Comparison of ENCODE assay signal across 14 mouse cellular contexts in genomic region chr3:157105580-157106264, GRCm38 (mm10).
DNase-seq lines count a peak whose midpoint lies in the region; ATAC-seq and TF ChIP-seq lines count a peak whose summit lies in the region.
"Had no signal": no experiment of that assay in that cellular context is flagged by ENCODE, and none has a peak within 500 bp of the region (broad histone marks: within the 10 kb centered on the region; RNA-seq: fewer than 3 reads in every experiment).

No protein-coding gene starts in this region.

- H3K9me3 ChIP-seq in heart, postnatal 0 days (replicated peaks; ENCODE audit: control insufficient read depth, low read length) = no peaks in the 10 kb centered on the region
- no peaks in the 10 kb centered on the region for H3K9me3 ChIP-seq in limb, embryonic 11.5 days (ENCODE audit: control insufficient read depth, low read length)
- no peaks in the 10 kb centered on the region for H3K9me3 ChIP-seq in limb, embryonic 10.5 days (replicated peaks)
- H3K9me3 ChIP-seq: forebrain, embryonic 13.5 days had no signal

- no peak for TF ChIP-seq CTCF in heart, postnatal 0 days (IDR thresholded peaks at IDR 0.05; ENCODE audit: low read depth)

- intact Hi-C loops in gastrocnemius, postnatal 14 days (cut with DNase I; ENCODE audit: low total_unique reads) = no loop called here

- no peaks in the 10 kb centered on the region for H3K36me3 ChIP-seq in heart, postnatal 0 days (replicated peaks; ENCODE audit: control insufficient read depth, insufficient read depth, low read length)
- H3K36me3 ChIP-seq in limb, embryonic 11.5 days (ENCODE audit: control insufficient read depth, insufficient read depth, low read length) = no peaks in the 10 kb centered on the region
- H3K36me3 ChIP-seq in limb, embryonic 10.5 days = no peaks in the 10 kb centered on the region
- H3K36me3 ChIP-seq: G1E had no signal

- H3K4me2 ChIP-seq in heart, postnatal 0 days (ENCODE audit: low read depth, low read length) = no peak overlapping the region
- H3K4me2 ChIP-seq in limb, embryonic 11.5 days (ENCODE audit: low read depth, severe bottlenecking) = no peak overlapping the region
- H3K4me2 ChIP-seq: forebrain, embryonic 13.5 days had no signal

- DNase-seq in heart, postnatal 0 days (ENCODE audit: low spot score) = peak; percentile 7
- no peak for DNase-seq in heart, adult 11 months
- no peak for DNase-seq in limb, embryonic 11.5 days (ENCODE audit: low spot score)
- DNase-seq in limb, embryonic 10.5 days (ENCODE audit: low spot score) = no peak
- peak; percentile 63 for DNase-seq in embryo, embryonic 11 days
- peak; percentile 74 for DNase-seq in hindlimb bud, embryonic 11.5 days (ENCODE audit: extremely low spot score, low read depth, low spot score)
- DNase-seq in cerebellum, adult 8-10 months = no peak
- DNase-seq in gastrocnemius, postnatal 14 days = no peak
- DNase-seq: cerebellum, adult 11 months; midbrain, embryonic 14.5 days; right cerebral cortex, postnatal 4 days had no signal

- no peak for TF ChIP-seq EP300 in heart, postnatal 0 days (IDR thresholded peaks at IDR 0.05; ENCODE audit: low read depth)

- H3K27ac ChIP-seq in heart, postnatal 0 days (ENCODE audit: low read depth) = no peak overlapping the region
- no peak overlapping the region for H3K27ac ChIP-seq in limb, embryonic 11.5 days (replicated peaks; ENCODE audit: low read depth, low read length)
- H3K27ac ChIP-seq in limb, embryonic 10.5 days = no peak overlapping the region
- H3K27ac ChIP-seq: forebrain, embryonic 13.5 days; liver, embryonic 14.5 days had no signal

- no peaks in the 10 kb centered on the region for H3K4me1 ChIP-seq in heart, postnatal 0 days (ENCODE audit: control insufficient read depth, insufficient read depth)
- no peaks in the 10 kb centered on the region for H3K4me1 ChIP-seq in limb, embryonic 11.5 days (ENCODE audit: control insufficient read depth, insufficient read depth, low read length)
- peaks cover 19% of the 10 kb centered on the region for H3K4me1 ChIP-seq in limb, embryonic 10.5 days
- H3K4me1 ChIP-seq: forebrain, embryonic 13.5 days had no signal

- no peak for ATAC-seq in heart, postnatal 0 days (ENCODE audit: insufficient read depth, low read depth)
- ATAC-seq in limb, embryonic 11.5 days (ENCODE audit: insufficient number of reproducible peaks, low FRiP score, low TSS enrichment, low read depth) = peak; percentile 58; the same call in 1 of the 2 replicates
- ATAC-seq: forebrain, embryonic 13.5 days had no signal

- no peaks in the 10 kb centered on the region for H3K27me3 ChIP-seq in heart, postnatal 0 days (ENCODE audit: control insufficient read depth, insufficient read depth, low read length)
- no peaks in the 10 kb centered on the region for H3K27me3 ChIP-seq in limb, embryonic 11.5 days (ENCODE audit: control insufficient read depth, insufficient read depth, low read length)
- peaks cover 16% of the 10 kb centered on the region; the same call in 1 of the 2 replicates for H3K27me3 ChIP-seq in limb, embryonic 10.5 days (ENCODE audit: low read depth, poor library complexity, severe bottlenecking)
- H3K27me3 ChIP-seq: forebrain, embryonic 13.5 days had no signal

- no peak overlapping the region for H3K9ac ChIP-seq in heart, postnatal 0 days (replicated peaks; ENCODE audit: low read depth, low read length)
- no peak overlapping the region for H3K9ac ChIP-seq in limb, embryonic 11.5 days (ENCODE audit: low read length)
- H3K9ac ChIP-seq: forebrain, embryonic 13.5 days; liver, embryonic 14.5 days had no signal

- H3K4me3 ChIP-seq in heart, postnatal 0 days (ENCODE audit: low read depth, low read length) = no peak overlapping the region
- H3K4me3 ChIP-seq in limb, embryonic 11.5 days (ENCODE audit: low read depth, low read length) = no peak overlapping the region
- no peak overlapping the region for H3K4me3 ChIP-seq in limb, embryonic 10.5 days
- H3K4me3 ChIP-seq: forebrain, embryonic 13.5 days had no signal

- WGBS in heart, postnatal 0 days = 50% methylated on average over 6 of the region's 6 CpGs
- WGBS in limb, embryonic 11.5 days = 15% methylated on average over 6 of the region's 6 CpGs
- 22% methylated on average over 6 of the region's 6 CpGs for WGBS in limb, embryonic 10.5 days

Comparison
In these comparisons a context has a peak if more than half of its experiments do, and no peak if none do; other contexts are left out.
1. DNase-seq: peak in heart, postnatal 0 days (single experiment), embryo, embryonic 11 days (single experiment) and hindlimb bud, embryonic 11.5 days (single experiment); none in heart, adult 11 months (single experiment), limb, embryonic 11.5 days (single experiment), limb, embryonic 10.5 days (single experiment), cerebellum, adult 8-10 months (single experiment) and gastrocnemius, postnatal 14 days (single experiment).